Mouse (Mus musculus) C2C12 (cell line): ENCODE measurements around the gene Tlr4. TPM values are rescaled to one million over a fixed set of nuclear protein-coding genes. Genes with fewer than 3 reads are reported as not detected.

Experiments
- H3K27me3 ChIP-seq: one replicate; pipeline ENCODE4 v1.6.1; 2011; ENCODE audit not compliant: control insufficient read depth, insufficient read depth, insufficient read length
- H3K36me3 ChIP-seq: one replicate; pipeline ENCODE4 v1.6.1; 2011; ENCODE audit not compliant: control insufficient read depth, insufficient read depth
- H3K4me3 ChIP-seq: one replicate; pipeline ENCODE4 v1.5.1; 2011; ENCODE audit warnings: mild to moderate bottlenecking, control low read depth; ENCODE audit not compliant: poor library complexity, insufficient read depth, severe bottlenecking
- H3K79me2 ChIP-seq: one replicate; pipeline ENCODE4 v1.6.1; 2011; ENCODE audit not compliant: control insufficient read depth, insufficient read depth
- H3K79me3 ChIP-seq: one replicate; pipeline ENCODE4 v1.6.1; 2011; ENCODE audit warnings: low read depth, control low read depth
- H3ac ChIP-seq: one replicate; pipeline ENCODE3; 2011; ENCODE audit warnings: low read depth; ENCODE audit not compliant: control insufficient read depth, insufficient read length
- CEBPB ChIP-seq: IDR thresholded peaks from one replicate; pipeline ENCODE4 v1.6.1; 2011; ENCODE audit warnings: low read depth, mild to moderate bottlenecking, control low read depth, moderate library complexity
- CTCF ChIP-seq: IDR thresholded peaks from one replicate; pipeline ENCODE4 v1.5.1; 2011; ENCODE audit not compliant: control insufficient read depth, insufficient read depth, insufficient read length
- FOSL1 ChIP-seq: IDR thresholded peaks from one replicate; pipeline ENCODE4 v1.8.0; 2011; ENCODE audit warnings: mild to moderate bottlenecking, low read length; ENCODE audit not compliant: poor library complexity, insufficient read depth, severe bottlenecking
- MAX ChIP-seq: IDR thresholded peaks from one replicate; pipeline ENCODE4 v1.6.1; 2011; ENCODE audit warnings: mild to moderate bottlenecking, control low read depth
- MYOD1 ChIP-seq: IDR thresholded peaks from one replicate; pipeline ENCODE4 v1.6.1; 2011; ENCODE audit warnings: low read depth; ENCODE audit not compliant: control insufficient read depth, insufficient read length
- MYOG ChIP-seq: IDR thresholded peaks from one replicate; pipeline ENCODE4 v1.6.1; 2011; ENCODE audit not compliant: control insufficient read depth, insufficient read length; ENCODE audit errors: extremely low read depth
- USF1 ChIP-seq: IDR thresholded peaks from one replicate; pipeline ENCODE4 v1.6.1; 2011; ENCODE audit warnings: low read depth, mild to moderate bottlenecking, control low read depth, moderate library complexity
- long read RNA-seq, 2 experiments: library from polyadenylated mRNA; unstranded; transcript quantifications; one replicate each; pipeline ENCODE4 v2.0.0; 2019 to 2020
- polyA plus RNA-seq: library from polyadenylated mRNA; unstranded; fragments of >200 nt; fragmentation: generic; extraction: Trizol; gene quantifications from one replicate; pipeline ENCODE4 v1.2.1, GENCODE M21; 2012; ENCODE audit warnings: missing spikeins

Tlr4 gene
- polyA plus RNA-seq = 3.3 TPM
- long read RNA-seq, experiment 1, full-length matches to known transcripts = 5 of 9 reads
- long read RNA-seq, experiment 1, partial matches to known transcripts = 0 of 9 reads
- long read RNA-seq, experiment 1, other reads (novel, unspliced or antisense) = 4 of 9 reads
- long read RNA-seq, experiment 2, full-length matches to known transcripts = 41 of 45 reads
- long read RNA-seq, experiment 2, partial matches to known transcripts = 0 of 45 reads
- long read RNA-seq, experiment 2, other reads (novel, unspliced or antisense) = 4 of 45 reads

DNA sequence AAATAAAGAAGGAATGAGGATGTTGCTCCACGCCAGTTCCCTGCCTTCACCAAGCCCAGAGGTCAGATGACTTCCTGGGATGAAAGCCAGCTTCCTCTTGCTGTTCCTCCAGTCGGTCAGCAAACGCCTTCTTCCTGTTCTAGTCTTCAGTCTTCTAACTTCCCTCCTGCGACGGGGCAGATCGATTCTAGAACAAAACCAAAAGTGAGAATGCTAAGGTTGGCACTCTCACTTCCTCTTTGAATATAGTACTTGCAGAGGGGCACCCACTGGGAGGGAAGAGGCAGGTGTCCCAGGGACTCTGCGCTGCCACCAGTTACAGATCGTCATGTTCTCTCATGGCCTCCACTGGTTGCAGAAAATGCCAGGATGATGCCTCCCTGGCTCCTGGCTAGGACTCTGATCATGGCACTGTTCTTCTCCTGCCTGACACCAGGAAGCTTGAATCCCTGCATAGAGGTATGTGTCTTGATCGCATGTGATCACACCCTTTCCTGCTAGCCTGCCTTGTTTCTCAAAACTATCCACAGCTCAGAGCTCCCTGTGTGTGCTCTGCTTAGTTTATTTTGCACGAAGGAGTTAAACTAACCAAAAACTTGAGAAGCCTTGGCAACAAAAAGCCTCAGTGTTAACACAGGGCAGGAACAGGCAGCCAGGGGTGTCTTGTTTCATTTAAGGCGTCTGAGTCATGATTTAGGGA, at the start of gene Tlr4:
Gene Tlr4, plus strand, starts transcription at position 122 of the 700 bp plus-strand sequence.
- TF ChIP-seq CEBPB = no peak
- TF ChIP-seq USF1 = peak; percentile 81

DNA sequence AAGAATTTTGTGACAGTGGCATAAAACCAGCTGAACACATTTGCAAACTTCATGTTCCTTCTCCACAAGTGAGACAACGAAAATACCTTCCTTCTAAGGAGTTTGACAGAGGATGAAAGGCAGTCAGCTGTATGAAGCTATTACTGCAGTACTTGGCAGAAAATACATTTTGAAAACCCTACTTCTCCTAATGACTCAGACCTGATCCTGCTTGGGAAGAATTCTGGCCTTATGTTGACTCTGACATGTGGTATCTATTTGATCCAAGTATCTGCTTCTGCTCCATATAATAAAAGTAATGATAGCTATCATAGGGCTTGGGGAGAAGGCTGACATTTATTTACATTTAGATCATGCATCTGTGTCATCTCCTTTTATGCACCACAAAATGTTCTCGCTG, 33.1 kb upstream of the Tlr4 start:
- H3K79me3 ChIP-seq = no peaks in the 10 kb centered on the region
- no peaks in the 10 kb centered on the region for H3K36me3 ChIP-seq
- no peak overlapping the region for H3ac ChIP-seq
- H3K27me3 ChIP-seq = no peaks in the 10 kb centered on the region
- no peaks in the 10 kb centered on the region for H3K79me2 ChIP-seq
- H3K4me3 ChIP-seq = no peak overlapping the region
- no peak for TF ChIP-seq CTCF
- TF ChIP-seq FOSL1 = no peak

More for the DNA sequence above, at the start of gene Tlr4:
- H3K36me3 ChIP-seq = peaks cover under 1% of the 10 kb centered on the region
- H3K27me3 ChIP-seq = no peaks in the 10 kb centered on the region
- peak within 1 kb of the TSS; percentile 74 for H3ac ChIP-seq
- peak within 1 kb of the TSS; percentile 40 for H3K4me3 ChIP-seq
- peaks cover 38% of the 10 kb centered on the region for H3K79me2 ChIP-seq
- peaks cover 21% of the 10 kb centered on the region for H3K79me3 ChIP-seq

DNA sequence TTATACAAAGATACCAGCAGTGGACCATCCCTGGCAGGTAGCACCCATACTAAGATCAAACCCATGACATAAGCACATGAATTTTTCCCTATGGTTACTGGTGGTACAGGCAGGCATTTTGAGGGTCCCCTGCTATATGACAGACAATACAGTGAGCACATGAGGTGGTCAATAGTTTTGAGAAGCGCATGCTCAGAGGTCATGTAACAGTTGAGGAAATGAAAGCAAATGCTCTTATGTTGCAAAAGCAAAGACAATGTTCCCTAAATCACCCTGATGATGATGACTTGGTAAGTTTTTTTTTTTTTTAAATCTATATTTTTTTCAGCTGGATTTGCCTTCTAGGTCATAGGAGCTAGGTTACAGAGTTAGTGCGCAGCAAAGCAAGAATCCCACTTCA, 30.7 kb upstream of the Tlr4 start:
- no peak for TF ChIP-seq CEBPB
- TF ChIP-seq MAX = no peak
- TF ChIP-seq MYOD1 = no peak
- no peak for TF ChIP-seq MYOG
- TF ChIP-seq FOSL1 = no peak
- no peak for TF ChIP-seq USF1
- no peak for TF ChIP-seq CTCF
- H3K36me3 ChIP-seq = no peaks in the 10 kb centered on the region
- no peaks in the 10 kb centered on the region for H3K79me3 ChIP-seq
- no peaks in the 10 kb centered on the region for H3K79me2 ChIP-seq
- H3K4me3 ChIP-seq = no peak overlapping the region
- H3K27me3 ChIP-seq = no peaks in the 10 kb centered on the region
- H3ac ChIP-seq = no peak overlapping the region

DNA sequence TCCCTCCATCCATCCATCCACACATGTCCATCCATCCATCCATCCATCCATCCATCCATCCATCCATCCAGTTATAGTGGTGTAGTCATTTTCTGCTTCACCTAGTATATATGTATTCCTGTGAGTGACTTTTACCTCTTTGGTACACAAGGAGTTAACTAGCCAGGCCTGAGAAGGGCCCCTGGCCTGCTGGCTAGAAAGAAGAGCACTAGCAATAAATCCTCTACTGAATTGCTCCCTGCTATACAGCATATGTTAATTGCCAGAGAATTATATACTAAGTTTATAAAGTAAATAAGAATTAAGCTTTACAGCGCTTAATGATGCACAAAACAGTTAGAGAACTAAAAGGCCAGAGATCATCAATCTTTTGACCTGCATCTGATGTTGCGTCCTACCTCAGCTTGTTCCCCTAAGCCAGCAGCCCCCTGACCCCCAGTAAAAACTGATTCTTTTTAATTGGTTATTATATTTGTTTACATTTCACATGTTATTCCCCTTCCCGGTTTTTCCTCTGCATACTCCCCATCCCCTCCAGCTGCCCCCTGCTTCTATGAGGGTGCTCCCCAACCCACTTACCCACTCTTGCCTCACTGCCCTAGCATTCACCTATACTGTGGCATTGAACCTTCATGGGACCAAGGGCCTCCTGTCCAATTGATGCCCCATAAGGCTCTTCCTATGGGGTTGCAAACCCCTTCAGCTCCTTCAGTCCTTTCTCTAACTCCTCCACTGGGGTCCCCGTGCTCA, 22.7 kb upstream of the Tlr4 start:
- Histone ChIP-seq H3K27me3 (no peaks in the 10 kb centered on the region), H3K79me2 (no peaks in the 10 kb centered on the region), H3K36me3 (no peaks in the 10 kb centered on the region), H3K4me3 (no peak overlapping the region), H3K79me3 (no peaks in the 10 kb centered on the region), H3ac (no peak overlapping the region)
- TF ChIP-seq CTCF = no peak
- TF ChIP-seq USF1 = no peak
- no peak for TF ChIP-seq MYOG
- TF ChIP-seq FOSL1 = no peak
- TF ChIP-seq MYOD1 = no peak
- no peak for TF ChIP-seq CEBPB
- TF ChIP-seq MAX = no peak

DNA sequence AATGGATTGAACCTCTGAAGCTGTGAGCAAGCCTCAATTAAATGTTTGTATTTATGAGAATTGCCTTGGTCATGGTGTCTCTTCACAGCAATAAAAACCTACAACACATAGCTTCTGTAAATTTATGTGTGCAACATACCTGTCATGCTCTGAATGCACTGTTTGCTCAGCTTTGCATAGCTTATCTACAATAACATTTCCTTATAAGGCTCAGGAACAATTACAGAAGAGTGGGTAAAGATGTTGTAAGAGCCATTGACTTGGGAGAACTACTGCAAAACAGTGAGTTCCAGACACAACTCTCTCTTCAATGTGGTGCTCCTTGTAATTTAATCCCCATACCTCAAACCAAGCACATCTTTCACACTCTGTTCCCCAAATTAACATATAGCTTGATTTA, 21.6 kb upstream of the Tlr4 start:
- Histone ChIP-seq H3ac (no peak overlapping the region), H3K36me3 (no peaks in the 10 kb centered on the region), H3K79me3 (no peaks in the 10 kb centered on the region), H3K79me2 (no peaks in the 10 kb centered on the region), H3K4me3 (no peak overlapping the region), H3K27me3 (no peaks in the 10 kb centered on the region)
- TF ChIP-seq MYOG = no peak
- TF ChIP-seq FOSL1 = no peak
- TF ChIP-seq CEBPB = no peak
- TF ChIP-seq MAX = no peak
- TF ChIP-seq USF1 = no peak
- no peak for TF ChIP-seq MYOD1
- TF ChIP-seq CTCF = no peak
